Mouse (Mus musculus) liver, embryonic 13.5 days (tissue): ENCODE results near the gene Sart3. TPM values are rescaled to one million over a fixed set of nuclear protein-coding genes. Genes with fewer than 3 reads are reported as not detected.
"Not testable (repeated sequence)": the region's sequence is repeated elsewhere in the genome, so short reads cannot be mapped to it uniquely, and the experiment has no call there.

Source experiments
- ATAC-seq: fragments of 200-750 bp; cut with Nextera tagmentation; 2 replicates; pipeline ENCODE4 v1.8.0; 2017; ENCODE audit warnings: low read depth, mild to moderate bottlenecking, moderate number of reproducible peaks, moderate library complexity
- DNase-seq: peaks from one replicate; pipeline ENCODE4 v3.0.0; 2022
- H3K27ac ChIP-seq: fragments of 300-500 bp; sonication (generic); 2 replicates; pipeline ENCODE4 v1.5.1; 2015; ENCODE audit warnings: moderate library complexity, mild to moderate bottlenecking, inconsistent platforms
- H3K27me3 ChIP-seq: fragments of 300-500 bp; sonication (generic); 2 replicates; pipeline ENCODE4 v1.6.1; 2015; ENCODE audit warnings: mild to moderate bottlenecking, inconsistent platforms
- H3K36me3 ChIP-seq: fragments of 300-500 bp; sonication (generic); 2 replicates; pipeline ENCODE4 v1.6.1; 2015; ENCODE audit warnings: mild to moderate bottlenecking, inconsistent platforms
- H3K4me1 ChIP-seq: fragments of 300-500 bp; sonication (generic); replicated peaks from 2 replicates; pipeline ENCODE4 v1.6.1; 2015; ENCODE audit warnings: inconsistent platforms
- H3K4me2 ChIP-seq: fragments of 300-500 bp; sonication (generic); 2 replicates; pipeline ENCODE4 v1.6.1; 2015; ENCODE audit warnings: inconsistent platforms, mild to moderate bottlenecking, moderate library complexity
- H3K4me3 ChIP-seq: fragments of 300-500 bp; sonication (generic); replicated peaks from 2 replicates; pipeline ENCODE4 v1.5.1; 2015; ENCODE audit warnings: mild to moderate bottlenecking, inconsistent platforms
- H3K9ac ChIP-seq: fragments of 300-500 bp; sonication (generic); 2 replicates; pipeline ENCODE4 v1.6.1; 2015; ENCODE audit warnings: mild to moderate bottlenecking, inconsistent platforms
- H3K9me3 ChIP-seq: fragments of 300-500 bp; sonication (generic); replicated peaks from 2 replicates; pipeline ENCODE4 v1.6.1; 2016; ENCODE audit warnings: inconsistent platforms
- WGBS: fragments of 180-500 bp; shearing (Covaris S2); methylation state at CpG from one replicate; pipeline ENCODE4 v1.1.7; 2015; ENCODE audit not compliant: insufficient replicate concordance; 5-methylcytosine and 5-hydroxymethylcytosine counted together
- polyA plus RNA-seq: library from polyadenylated mRNA; unstranded; fragments of >200 nt; fragmentation: Nextera tagmentation; extraction: Ambion mirVana; gene quantifications from 2 replicates; pipeline ENCODE4 v1.2.1, GENCODE M21; 2015

Sart3 gene
- polyA plus RNA-seq: 21.2 and 24.2 TPM in 2 replicates

GRCm38 (mm10) chr5:113772450-113772895 lies at the start of gene Sart3, which contains the start of gene Iscu:
TSS of gene Sart3 (minus strand) at chr5:113772510.
TSS of gene Iscu (plus strand) at chr5:113772748.
- Histone ChIP-seq H3K9ac (peak within 1 kb of the TSS; percentile 93), H3K36me3 (peaks cover 50% of the 10 kb centered on the region), H3K4me2 (peak within 1 kb of the TSS; percentile 94), H3K4me1 (peaks cover 41% of the 10 kb centered on the region), H3K4me3 (peak within 1 kb of the TSS; percentile 100), H3K27ac (peak within 1 kb of the TSS; percentile 93), H3K27me3 (no peaks in the 10 kb centered on the region), H3K9me3 (no peaks in the 10 kb centered on the region)
- ATAC-seq: peak; percentile 81
- DNase-seq: peak; percentile 95
- WGBS: under 1% methylated on average over 49 of the region's 49 CpGs

- no peaks in the 10 kb centered on the region for H3K9me3 ChIP-seq
- no peak for ATAC-seq
- H3K4me3 ChIP-seq: no peak overlapping the region
- H3K9ac ChIP-seq: no peak overlapping the region
- no peaks in the 10 kb centered on the region for H3K36me3 ChIP-seq
- H3K27ac ChIP-seq: no peak overlapping the region
- no peak overlapping the region for H3K4me2 ChIP-seq
- peaks cover 7% of the 10 kb centered on the region; the same call in 1 of the 2 replicates for H3K4me1 ChIP-seq
- DNase-seq: no peak
- H3K27me3 ChIP-seq: no peaks in the 10 kb centered on the region; the same call in 1 of the 2 replicates
- WGBS: 73% methylated on average over 14 of the region's 14 CpGs
These were observed 46.3 kb upstream of the Sart3 start for GRCm38 (mm10) chr5:113818572-113818971.

- Histone ChIP-seq H3K36me3 (no peaks in the 10 kb centered on the region), H3K4me3 (no peak overlapping the region), H3K27me3 (no peaks in the 10 kb centered on the region; the same call in 1 of the 2 replicates), H3K9ac (peak overlapping the region; percentile 29; the same call in 1 of the 2 replicates), H3K4me2 (no peak overlapping the region), H3K4me1 (peaks cover 7% of the 10 kb centered on the region; the same call in 1 of the 2 replicates), H3K27ac (no peak overlapping the region), H3K9me3 (no peaks in the 10 kb centered on the region)
- peak; percentile 64 for DNase-seq
- 17% methylated on average over 15 of the region's 15 CpGs for WGBS
- ATAC-seq: no peak; the same call in 1 of the 2 replicates
These were observed 43.4 kb upstream of the Sart3 start for GRCm38 (mm10) chr5:113815638-113816152.

- peaks cover 7% of the 10 kb centered on the region; the same call in 1 of the 2 replicates for H3K4me1 ChIP-seq
- no peak overlapping the region for H3K27ac ChIP-seq
- DNase-seq (no peak), ATAC-seq (no peak)
- 47% methylated on average over 11 of the region's 11 CpGs for whole genome bisulfite sequencing
- H3K9ac ChIP-seq: no peak overlapping the region
- H3K4me3 ChIP-seq: no peak overlapping the region
- H3K27me3 ChIP-seq: no peaks in the 10 kb centered on the region; the same call in 1 of the 2 replicates
- no peak overlapping the region for H3K4me2 ChIP-seq
- H3K36me3 ChIP-seq: no peaks in the 10 kb centered on the region
- H3K9me3 ChIP-seq: no peaks in the 10 kb centered on the region
These were observed 42.7 kb upstream of the Sart3 start for GRCm38 (mm10) chr5:113815041-113815389.

GRCm38 (mm10) chr5:113814111-113815040 lies 42.1 kb upstream of the Sart3 start:
- no peak overlapping the region for H3K4me2 ChIP-seq
- H3K27me3 ChIP-seq: no peaks in the 10 kb centered on the region; the same call in 1 of the 2 replicates
- no peak overlapping the region for H3K4me3 ChIP-seq
- 31% methylated on average over 27 of the region's 27 CpGs for WGBS
- no peaks in the 10 kb centered on the region for H3K36me3 ChIP-seq
- H3K4me1 ChIP-seq: peaks cover 7% of the 10 kb centered on the region; the same call in 1 of the 2 replicates
- no peak overlapping the region for H3K9ac ChIP-seq
- DNase-seq (no peak), ATAC-seq (no peak)
- no peaks in the 10 kb centered on the region for H3K9me3 ChIP-seq
- no peak overlapping the region for H3K27ac ChIP-seq

- DNase-seq: no peak
- Histone ChIP-seq H3K4me2 (no peak overlapping the region), H3K27me3 (no peaks in the 10 kb centered on the region; the same call in 1 of the 2 replicates), H3K9me3 (no peaks in the 10 kb centered on the region), H3K27ac (no peak overlapping the region), H3K36me3 (no peaks in the 10 kb centered on the region), H3K4me1 (peaks cover 7% of the 10 kb centered on the region; the same call in 1 of the 2 replicates), H3K4me3 (no peak overlapping the region), H3K9ac (no peak overlapping the region)
- no peak for ATAC-seq
- 20% methylated on average over 9 of the region's 9 CpGs for WGBS
These were observed 41.3 kb upstream of the Sart3 start for GRCm38 (mm10) chr5:113813608-113814007.

GRCm38 (mm10) chr5:113812638-113813037 lies 40.3 kb upstream of the Sart3 start:
- Histone ChIP-seq H3K9ac (no peak overlapping the region), H3K4me2 (no peak overlapping the region), H3K36me3 (no peaks in the 10 kb centered on the region), H3K9me3 (no peaks in the 10 kb centered on the region), H3K4me1 (peaks cover 10% of the 10 kb centered on the region; the same call in 1 of the 2 replicates), H3K4me3 (no peak overlapping the region), H3K27ac (no peak overlapping the region), H3K27me3 (no peaks in the 10 kb centered on the region; the same call in none of the 2 replicates)
- no peak for ATAC-seq
- no peak for DNase-seq
- 49% methylated on average over 2 of the region's 2 CpGs for WGBS

GRCm38 (mm10) chr5:113811824-113812420 lies 39.6 kb upstream of the Sart3 start:
- not testable (repeated sequence) for H3K4me3 ChIP-seq, H3K27me3 ChIP-seq, H3K27ac ChIP-seq, H3K4me2 ChIP-seq, ATAC-seq, H3K36me3 ChIP-seq, H3K9ac ChIP-seq, H3K9me3 ChIP-seq
- peak; percentile 24 for DNase-seq
- 18% methylated on average over 11 of the region's 12 CpGs for WGBS
- H3K4me1 ChIP-seq: peaks cover 10% of the 10 kb centered on the region; the same call in 1 of the 2 replicates

GRCm38 (mm10) chr5:113810111-113810510 lies 37.8 kb upstream of the Sart3 start:
- 0 out of 2 replicates have a peak, but pooled peaks cover 5% of the 10 kb centered on the region for H3K4me1 ChIP-seq
- no peak overlapping the region for H3K27ac ChIP-seq
- H3K4me3 ChIP-seq: no peak overlapping the region
- 56% methylated on average over 4 of the region's 4 CpGs for WGBS
- no peaks in the 10 kb centered on the region for H3K36me3 ChIP-seq
- no peaks in the 10 kb centered on the region; the same call in none of the 2 replicates for H3K27me3 ChIP-seq
- H3K4me2 ChIP-seq: no peak overlapping the region
- H3K9ac ChIP-seq: no peak overlapping the region
- H3K9me3 ChIP-seq: no peaks in the 10 kb centered on the region
- ATAC-seq (no peak), DNase-seq (no peak)

- H3K27ac ChIP-seq: no peak overlapping the region; the same call in 1 of the 2 replicates
- ATAC-seq: no peak
- H3K4me1 ChIP-seq: peaks cover 14% of the 10 kb centered on the region
- WGBS: 50% methylated on average over 2 of the region's 2 CpGs
- H3K9me3 ChIP-seq: no peaks in the 10 kb centered on the region
- H3K36me3 ChIP-seq: no peaks in the 10 kb centered on the region
- no peak overlapping the region for H3K9ac ChIP-seq
- no peak overlapping the region for H3K4me2 ChIP-seq
- H3K27me3 ChIP-seq: no peaks in the 10 kb centered on the region; the same call in 1 of the 2 replicates
- no peak overlapping the region for H3K4me3 ChIP-seq
- no peak for DNase-seq
These were observed 35.9 kb upstream of the Sart3 start for GRCm38 (mm10) chr5:113808177-113808576.

- H3K9ac ChIP-seq: no peak overlapping the region
- ATAC-seq (no peak), DNase-seq (no peak)
- no peaks in the 10 kb centered on the region; the same call in 1 of the 2 replicates for H3K27me3 ChIP-seq
- H3K27ac ChIP-seq: no peak overlapping the region; the same call in 1 of the 2 replicates
- peaks cover 14% of the 10 kb centered on the region for H3K4me1 ChIP-seq
- WGBS: 53% methylated on average over 9 of the region's 9 CpGs
- H3K36me3 ChIP-seq: no peaks in the 10 kb centered on the region
- no peaks in the 10 kb centered on the region for H3K9me3 ChIP-seq
- H3K4me3 ChIP-seq: no peak overlapping the region
- H3K4me2 ChIP-seq: no peak overlapping the region
These were observed 35.4 kb upstream of the Sart3 start for GRCm38 (mm10) chr5:113807712-113808111.
